Mouse (Mus musculus) urinary bladder, postnatal 4 days (tissue): Measurements from ENCODE around the gene Ndrg4.

Experiments used
- DNase-seq, 2 experiments: peaks; one replicate each; pipeline ENCODE4 v3.0.0; 2021 to 2022; ENCODE audit warnings: low spot score in 2 of 2

Gene Ndrg4

GRCm38 (mm10) chr8:95678024-95678611 lies 1.3 kb downstream of the Ndrg4 start:
- no peak for DNase-seq

GRCm38 (mm10) chr8:95688073-95688672 lies 11.4 kb downstream of the Ndrg4 start:
- no peak for DNase-seq

- no peak for DNase-seq
Observed at GRCm38 (mm10) chr8:95690929-95691541, 14.3 kb downstream of the Ndrg4 start.

DNA sequence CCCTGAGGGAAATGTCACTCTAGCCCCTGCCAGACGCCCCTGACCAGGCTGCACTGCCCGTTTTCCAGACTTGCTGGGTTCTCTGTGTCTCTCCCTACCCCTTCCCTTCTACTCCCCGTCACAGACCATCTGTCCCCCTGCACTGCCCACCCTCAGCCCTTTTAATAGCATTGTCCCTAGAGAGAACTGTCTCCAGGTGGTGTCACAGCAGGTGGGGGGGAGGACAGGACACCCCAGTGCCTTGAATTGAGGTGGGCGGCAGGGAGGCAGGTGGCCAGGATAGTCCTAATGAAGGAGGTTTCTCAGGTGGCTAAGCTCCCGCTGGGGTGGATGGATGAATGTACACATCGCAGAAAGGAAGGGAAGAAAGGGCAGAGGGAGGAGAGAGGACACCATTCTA lies 17.9 kb downstream of the Ndrg4 start:
- DNase-seq = no peak

DNA sequence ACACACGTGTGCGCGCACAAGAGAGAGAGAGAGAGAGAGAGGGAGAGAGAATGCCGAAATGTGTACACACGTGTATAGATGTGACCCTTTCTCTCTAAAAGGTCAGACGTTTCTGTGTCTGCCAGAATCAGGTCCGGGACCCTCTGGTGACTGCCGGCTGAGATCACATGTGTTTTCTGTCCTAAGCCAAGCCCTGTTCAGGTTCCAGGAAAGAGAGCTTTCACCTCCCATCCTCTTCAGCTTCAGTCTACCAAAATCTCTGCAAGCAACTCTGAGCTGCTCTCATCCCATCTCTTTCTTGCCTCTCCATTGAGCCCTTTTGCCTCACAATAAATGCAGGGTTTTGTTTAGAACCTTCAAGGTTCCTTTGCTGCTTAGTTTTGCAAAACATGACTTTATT lies 19.9 kb downstream of the Ndrg4 start:
- DNase-seq = no peak

DNA sequence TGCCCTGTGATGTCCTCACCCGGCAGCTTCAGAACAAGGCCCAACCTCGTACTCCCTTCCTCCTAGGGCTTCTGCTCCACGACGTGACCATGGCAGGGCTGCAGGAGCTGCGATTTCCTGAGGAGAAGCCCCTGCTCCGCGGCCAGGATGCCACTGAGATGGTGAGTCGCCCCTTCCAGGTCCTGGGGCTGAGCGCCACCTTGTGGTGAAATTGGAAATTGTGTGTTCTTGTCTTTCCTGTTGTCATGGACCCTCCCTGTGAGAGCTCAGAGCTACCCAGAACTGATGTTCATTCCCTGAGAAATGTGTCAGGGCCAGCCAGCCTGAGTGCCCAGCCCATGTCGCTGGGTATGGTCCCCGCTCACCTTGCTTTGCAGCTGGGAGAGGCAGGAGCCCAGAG lies 20.3 kb downstream of the Ndrg4 start:
- DNase-seq = peak; percentile 72 to 88

DNA sequence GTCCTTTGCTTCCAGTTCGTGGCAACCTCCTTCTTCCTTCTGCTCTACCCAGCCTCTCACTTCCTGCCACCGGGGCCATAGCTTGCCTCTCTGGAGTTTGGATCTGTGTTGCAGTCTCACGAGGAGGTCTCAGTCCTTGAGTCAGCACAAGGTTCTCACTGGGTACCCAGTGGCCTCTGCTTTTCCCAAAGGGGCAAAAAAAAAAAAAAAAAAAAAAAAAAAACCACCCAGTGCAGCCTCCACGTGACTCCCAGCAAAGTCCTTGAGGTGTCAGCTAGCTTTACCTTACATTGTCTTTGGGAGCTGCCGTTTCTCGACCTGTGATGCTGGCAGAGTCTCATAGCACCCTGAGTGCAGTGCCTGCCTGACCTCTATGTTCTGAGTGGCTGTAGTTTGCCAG lies 21.4 kb downstream of the Ndrg4 start:
- no peak for DNase-seq

- DNase-seq = no peak
Observed at GRCm38 (mm10) chr8:95700282-95700681, 23.5 kb downstream of the Ndrg4 start.

- no peak for DNase-seq
Observed at GRCm38 (mm10) chr8:95701809-95702208, 25.0 kb downstream of the Ndrg4 start.

GRCm38 (mm10) chr8:95702480-95703446 lies 26.0 kb downstream of the Ndrg4 start:
- DNase-seq = peak; percentile 82 to 85

GRCm38 (mm10) chr8:95703461-95704260 lies 26.9 kb downstream of the Ndrg4 start:
- DNase-seq = no peak

DNA sequence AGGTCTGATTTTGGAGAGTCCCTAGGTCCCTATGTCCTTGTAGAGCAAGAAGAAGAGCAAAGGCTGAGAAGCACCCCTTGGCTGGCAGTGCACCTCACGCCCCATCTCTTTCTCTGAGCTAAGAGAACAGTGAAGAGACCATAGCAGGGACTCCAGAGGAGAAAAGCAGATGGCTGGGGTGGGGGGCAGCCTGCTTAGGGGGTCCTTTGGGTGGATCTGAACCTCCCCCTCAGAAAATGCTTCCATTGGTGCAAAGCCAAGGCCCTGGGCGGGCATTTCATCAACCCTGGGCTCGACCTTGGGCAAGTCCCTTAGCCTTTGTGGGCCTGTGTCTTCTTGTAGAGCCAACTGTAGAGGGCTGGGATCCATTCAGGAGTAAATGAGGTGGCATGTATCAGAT lies 27.8 kb downstream of the Ndrg4 start:
- no peak for DNase-seq

DNA sequence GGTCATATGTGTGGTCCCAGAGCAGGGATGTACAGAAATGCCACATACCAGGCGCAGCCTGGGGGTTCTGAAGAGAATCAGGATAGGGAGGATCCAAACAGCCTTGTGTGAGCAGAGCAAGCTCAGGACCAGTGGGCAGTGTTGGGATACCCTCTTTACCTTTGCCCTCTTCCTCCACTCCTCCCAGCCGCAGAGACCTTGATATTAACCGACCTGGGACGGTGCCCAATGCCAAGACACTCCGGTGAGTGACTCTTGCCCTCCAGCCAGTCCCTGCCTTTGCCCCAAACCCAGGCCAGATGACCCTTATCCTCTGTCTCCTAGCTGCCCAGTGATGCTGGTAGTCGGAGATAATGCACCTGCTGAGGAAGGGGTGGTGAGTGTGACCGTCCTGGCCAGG lies 32.8 kb downstream of the Ndrg4 start:
- no peak for DNase-seq

- peak in 1 of 2 experiments; percentile 16 for DNase-seq
Observed at GRCm38 (mm10) chr8:95711029-95711428, 34.2 kb downstream of the Ndrg4 start.

DNA sequence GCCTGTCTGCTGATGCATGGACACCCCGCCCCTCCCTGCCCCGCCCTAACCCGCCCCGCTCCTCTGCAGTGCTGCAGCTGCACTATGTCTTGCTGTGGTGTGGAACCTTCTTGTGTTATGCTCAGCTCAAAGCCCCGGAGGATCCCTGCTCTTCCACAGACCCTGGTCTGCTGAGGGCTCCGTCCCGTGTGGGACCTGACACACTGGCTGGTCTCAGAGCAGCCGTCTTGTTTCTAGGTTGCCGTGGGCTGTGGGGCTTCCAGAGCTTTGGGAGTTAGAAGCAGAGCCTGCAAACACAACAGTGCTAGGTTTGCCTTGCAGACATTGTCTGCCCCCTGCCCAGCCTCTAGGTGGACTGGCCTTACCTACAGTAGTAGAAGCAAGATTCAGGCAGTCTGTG lies 35.6 kb downstream of the Ndrg4 start:
- no peak for DNase-seq

- no peak for DNase-seq
Observed at GRCm38 (mm10) chr8:95713100-95714010, 36.6 kb downstream of the Ndrg4 start.

DNA sequence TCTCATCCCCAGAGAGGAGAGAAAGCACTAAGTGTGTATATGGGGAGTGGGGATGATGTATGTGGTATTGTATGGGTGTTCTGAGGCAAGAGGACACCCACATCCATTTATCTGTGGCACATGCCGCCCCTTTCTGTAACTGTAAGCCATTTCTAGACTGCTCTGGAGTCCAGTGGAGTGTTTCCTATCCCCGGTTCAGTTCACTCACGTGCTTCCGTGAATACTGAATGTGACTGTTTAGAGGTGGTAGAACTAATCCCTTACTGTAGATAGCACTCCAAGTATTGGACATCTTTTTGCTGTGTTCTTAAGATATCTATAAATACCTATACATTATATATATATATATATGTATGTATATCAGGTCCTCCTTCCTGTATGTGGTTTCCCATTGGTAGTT lies 37.6 kb downstream of the Ndrg4 start:
- no peak for DNase-seq

GRCm38 (mm10) chr8:95714837-95715413 lies 38.1 kb downstream of the Ndrg4 start:
- DNase-seq = no peak

DNA sequence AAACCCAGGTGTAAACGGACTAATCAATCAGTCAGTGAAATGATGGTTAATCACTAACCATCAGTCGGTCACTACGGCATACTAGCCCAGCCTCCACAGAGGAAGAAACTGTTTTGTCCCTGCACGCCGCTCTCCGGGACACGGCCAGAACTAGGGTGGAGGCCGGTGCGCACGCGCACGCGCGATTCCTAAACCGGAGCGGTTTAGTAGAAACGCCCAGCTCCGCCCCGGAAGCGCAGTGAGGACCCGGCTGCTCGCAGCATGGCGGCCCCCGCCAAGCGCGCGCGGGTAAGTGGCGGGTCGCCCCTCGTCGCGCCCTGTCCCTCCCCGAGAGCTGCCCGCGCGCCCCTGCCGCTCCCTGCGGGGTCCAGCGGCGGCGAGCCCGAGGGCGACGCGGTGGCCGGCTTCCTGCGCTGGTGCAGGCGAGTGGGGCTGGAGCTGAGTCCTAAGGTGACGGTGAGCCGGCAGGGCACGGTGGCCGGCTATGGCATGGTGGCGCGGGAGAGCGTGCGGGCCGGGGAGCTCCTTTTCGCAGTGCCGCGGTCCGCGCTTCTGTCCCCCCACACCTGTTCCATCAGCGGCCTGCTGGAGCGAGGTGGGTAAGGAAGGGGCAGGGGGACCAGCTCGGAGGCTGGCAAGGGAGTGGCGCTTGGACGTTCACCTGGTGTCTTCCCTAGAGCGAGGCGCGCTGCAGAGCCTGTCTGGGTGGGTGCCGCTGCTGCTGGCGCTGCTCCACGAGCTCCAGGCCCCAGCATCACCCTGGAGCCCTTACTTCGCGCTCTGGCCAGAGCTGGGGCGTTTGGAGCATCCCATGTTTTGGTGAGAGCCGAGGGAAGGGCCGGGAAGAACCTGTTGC lies 39.1 kb downstream of the Ndrg4 start, which contains the start of gene Setd6:
TSS of gene Setd6 (plus strand) at position 206 of the 856 bp plus-strand sequence.
- DNase-seq = peak; percentile 68 to 83
